Mouse (Mus musculus) thymus, postnatal 0 days (tissue): ENCODE measurements around the gene Aen. TPM values are rescaled to one million over a fixed set of nuclear protein-coding genes. Genes with fewer than 3 reads are reported as not detected.
A peak's percentile ranks its signal among the peaks of the same experiment; 100 is the strongest.

Experiments
- DNase-seq: peaks from one replicate; pipeline ENCODE4 v3.0.0-alpha.2; 2015; ENCODE audit warnings: low spot score
- microRNA-seq: library from miRNA; unstranded; fragments of <30 nt; microRNA quantifications from one replicate; pipeline ENCODE4, GENCODE M21; 2016; ENCODE audit warnings: borderline number of aligned reads
- polyA plus RNA-seq: library from polyadenylated mRNA; unstranded; fragments of >200 nt; fragmentation: Nextera tagmentation; extraction: Ambion mirVana; gene quantifications from 2 replicates; pipeline ENCODE4 v1.2.1, GENCODE M21; 2015

Gene Aen
- polyA plus RNA-seq, 1 experiment from 2014 or later = 45.4 TPM

DNA sequence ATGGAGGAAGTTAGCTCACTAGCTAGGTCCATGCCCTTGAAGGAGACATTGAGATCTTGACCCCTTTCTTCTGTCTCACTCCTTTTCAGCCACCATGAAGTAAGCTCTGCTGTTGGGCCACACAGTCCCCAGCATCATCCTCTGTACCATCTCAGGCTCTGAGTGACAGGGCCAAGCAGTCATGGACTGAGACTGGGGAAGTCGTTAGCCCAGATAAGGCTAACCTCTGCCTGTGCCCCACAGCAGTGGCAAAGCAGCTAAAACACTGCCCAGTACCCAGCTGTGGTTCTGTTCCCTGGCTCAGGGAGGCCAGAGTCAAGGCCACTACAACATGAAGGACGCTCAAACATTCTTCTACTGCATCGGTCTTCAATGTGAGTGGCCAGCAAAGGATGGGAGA is 31.6 kb downstream of the Aen start:
- DNase-seq = no peak

GRCm38 (mm10) chr7:78938957-78939602 is 43.4 kb downstream of the Aen start:
- DNase-seq = no peak

- no peak for DNase-seq
These were observed 45.3 kb downstream of the Aen start for GRCm38 (mm10) chr7:78940971-78941370.

- DNase-seq = no peak
These were observed 46.9 kb downstream of the Aen start for GRCm38 (mm10) chr7:78942544-78942943.

DNA sequence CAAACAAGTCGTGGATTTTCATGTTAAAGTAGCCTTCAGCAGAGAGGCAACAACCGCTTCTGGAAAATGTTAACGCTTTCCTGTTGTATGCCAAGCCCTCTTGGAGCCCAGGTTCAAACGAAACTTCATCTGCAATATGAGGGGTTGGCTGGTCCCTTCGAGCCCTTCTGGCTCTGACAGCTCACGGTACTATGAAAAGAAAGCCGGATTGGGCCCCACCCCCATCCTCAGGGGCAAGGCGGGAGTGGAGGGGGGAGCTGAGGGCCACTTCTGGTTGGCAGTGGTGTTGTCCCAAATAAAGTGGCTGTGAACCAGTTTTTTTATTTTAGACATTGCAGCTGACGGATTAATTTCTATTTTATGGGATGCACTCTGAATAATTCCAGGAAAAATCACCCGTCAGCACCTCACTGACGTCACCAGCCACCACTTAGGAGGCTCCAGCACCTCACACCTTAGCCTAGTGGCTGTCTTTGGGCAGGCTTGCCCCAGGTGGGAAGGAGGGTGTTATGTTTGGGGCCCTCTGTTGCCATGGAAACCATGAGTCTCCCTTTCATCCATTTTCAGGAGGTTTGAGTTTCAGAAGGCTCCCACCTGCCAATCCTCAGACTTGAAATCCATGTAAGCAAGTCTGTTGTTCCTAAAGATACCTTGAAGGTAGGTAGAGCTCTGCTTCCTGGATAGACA is 58.4 kb downstream of the Aen start:
- DNase-seq = no peak

DNA sequence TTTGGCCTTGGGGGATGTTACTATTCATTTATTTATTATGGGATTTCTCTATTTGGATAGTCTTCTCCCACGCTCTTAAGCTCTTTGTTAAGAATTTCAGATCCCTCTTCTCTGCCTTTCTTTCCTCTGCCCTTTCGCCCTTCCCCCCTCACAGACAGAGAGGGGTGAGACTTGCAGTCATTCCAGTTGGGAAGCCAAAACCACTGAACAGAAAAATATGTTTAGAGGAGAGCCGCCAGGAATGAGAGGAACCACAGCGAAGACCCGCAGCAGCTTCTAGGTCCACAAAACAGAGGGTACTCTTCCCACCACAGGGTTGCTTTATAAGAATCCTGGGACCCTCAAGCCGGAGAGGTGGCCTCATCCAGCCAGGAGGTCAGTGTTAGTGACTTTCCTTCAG is 59.0 kb downstream of the Aen start:
- no peak for DNase-seq

DNA sequence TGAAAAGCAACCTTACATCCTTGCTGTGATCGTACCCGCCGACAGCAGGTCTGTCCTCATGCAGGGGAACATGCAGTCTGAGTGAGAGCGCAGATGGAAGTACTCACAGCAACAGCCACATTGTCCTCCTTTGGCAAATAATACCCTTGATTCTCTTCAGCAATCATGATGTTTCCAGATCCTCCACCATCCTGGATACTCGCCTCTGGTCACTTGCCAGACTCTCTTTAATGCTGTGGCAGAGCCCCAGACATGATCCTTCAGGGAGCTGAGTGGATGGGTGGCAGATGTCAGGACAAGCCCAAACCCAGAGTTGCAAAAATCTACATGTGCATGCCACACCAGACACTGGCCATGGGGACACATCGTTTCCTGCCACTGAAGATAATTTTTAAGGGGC is 59.4 kb downstream of the Aen start:
- no peak for DNase-seq

DNA sequence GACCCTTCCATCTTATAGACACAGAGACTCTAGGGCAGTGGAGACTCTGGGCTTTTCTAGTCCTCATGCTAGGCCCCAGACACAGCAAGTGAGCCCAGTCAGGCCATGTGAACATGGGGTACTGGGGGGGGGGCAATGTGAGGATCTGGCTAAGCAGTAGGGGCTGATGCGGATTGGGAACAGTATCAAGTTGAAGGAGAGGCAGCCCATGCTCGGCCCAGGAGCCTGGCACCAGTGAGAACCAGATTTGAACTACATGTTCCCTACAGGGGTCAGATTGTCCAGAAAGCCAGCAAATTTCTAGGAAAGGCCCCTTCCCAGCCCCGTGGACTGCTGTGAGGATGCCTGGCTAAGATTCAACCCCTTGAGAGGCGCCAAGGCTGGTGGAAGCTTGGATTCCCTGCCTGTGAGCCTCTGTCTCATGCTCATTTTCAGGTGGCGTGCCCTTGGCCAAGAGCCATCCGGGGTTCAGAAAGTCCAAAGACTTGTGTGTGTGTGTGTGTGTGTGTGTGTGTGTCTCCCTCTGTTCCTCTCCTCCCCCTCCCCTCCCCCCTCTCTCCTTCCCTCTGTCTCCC is 62.9 kb downstream of the Aen start:
- DNase-seq = no peak

Small RNA genes within 50 kb of the gene (microRNA-seq; reads per million reads assigned to microRNA genes)
- gene Mir7-2 = 7.1 reads per million, percentile 12 among the genes with 10 or more reads in this experiment

Other genes starting within 250 kb of the Aen start
- gene Ntrk3, start 157.8 kb upstream of the Aen start, polyA plus RNA-seq = 56.4 and 75.0 TPM in 2 replicates
- 84.2 and 88.0 TPM in 2 replicates for gene Mrps11, start 112.7 kb upstream of the Aen start, polyA plus RNA-seq
- 87.7 and 89.1 TPM in 2 replicates for gene Mrpl46, start 112.3 kb upstream of the Aen start, polyA plus RNA-seq
- gene Det1, start 48.6 kb upstream of the Aen start, polyA plus RNA-seq = 21.4 and 22.5 TPM in 2 replicates
- 136 and 152 TPM in 2 replicates for gene Isg20, start 17.6 kb downstream of the Aen start, polyA plus RNA-seq
- gene Acan, start 157.6 kb downstream of the Aen start, polyA plus RNA-seq = 0.09 and 0.39 TPM in 2 replicates
- gene Hapln3, start 235.2 kb downstream of the Aen start, polyA plus RNA-seq = 0.27 and 0.31 TPM in 2 replicates